Mouse (Mus musculus) hindbrain, embryonic 13.5 days (tissue): ENCODE data around the gene Phactr1. TPM values are rescaled to one million over a fixed set of nuclear protein-coding genes. Genes with fewer than 3 reads are reported as not detected.

ENCODE experiments used
- ATAC-seq: fragments of 200-750 bp; cut with Nextera tagmentation; 2 replicates; pipeline ENCODE4 v1.8.0; 2017; ENCODE audit warnings: moderate TSS enrichment; ENCODE audit not compliant: low FRiP score
- H3K27ac ChIP-seq: fragments of 300-500 bp; sonication (generic); 2 replicates; pipeline ENCODE4 v1.5.1; 2015; ENCODE audit warnings: inconsistent platforms, mild to moderate bottlenecking, moderate library complexity
- H3K27me3 ChIP-seq: fragments of 300-500 bp; sonication (generic); 2 replicates; pipeline ENCODE4 v1.6.1; 2015; ENCODE audit warnings: mild to moderate bottlenecking, inconsistent platforms
- H3K36me3 ChIP-seq: fragments of 300-500 bp; sonication (generic); 2 replicates; pipeline ENCODE4 v1.6.1; 2015; ENCODE audit warnings: mild to moderate bottlenecking, inconsistent platforms
- H3K4me1 ChIP-seq: fragments of 300-500 bp; sonication (generic); replicated peaks from 2 replicates; pipeline ENCODE4 v1.6.1; 2015; ENCODE audit warnings: inconsistent platforms
- H3K4me2 ChIP-seq: fragments of 300-500 bp; sonication (generic); 2 replicates; pipeline ENCODE4 v1.6.1; 2015; ENCODE audit warnings: inconsistent platforms, mild to moderate bottlenecking, moderate library complexity
- H3K4me3 ChIP-seq: fragments of 300-500 bp; sonication (generic); 2 replicates; pipeline ENCODE4 v1.5.1; 2015; ENCODE audit warnings: mild to moderate bottlenecking, inconsistent platforms
- H3K9ac ChIP-seq: fragments of 300-500 bp; sonication (generic); 2 replicates; pipeline ENCODE4 v1.6.1; 2015; ENCODE audit warnings: mild to moderate bottlenecking, inconsistent platforms
- H3K9me3 ChIP-seq: fragments of 300-500 bp; sonication (generic); 2 replicates; pipeline ENCODE4 v1.6.1; 2016; ENCODE audit warnings: inconsistent platforms
- WGBS: fragments of 180-500 bp; shearing (Covaris S2); methylation state at CpG from one replicate; pipeline ENCODE4 v1.1.7; 2015; 5-methylcytosine and 5-hydroxymethylcytosine counted together
- polyA plus RNA-seq: library from polyadenylated mRNA; unstranded; fragments of >200 nt; fragmentation: Nextera tagmentation; extraction: Ambion mirVana; gene quantifications from 2 replicates; pipeline ENCODE4 v1.2.1, GENCODE M21; 2015

The Phactr1 gene
- polyA plus RNA-seq, 1 experiment from 2014 or later = 46.9 TPM

DNA sequence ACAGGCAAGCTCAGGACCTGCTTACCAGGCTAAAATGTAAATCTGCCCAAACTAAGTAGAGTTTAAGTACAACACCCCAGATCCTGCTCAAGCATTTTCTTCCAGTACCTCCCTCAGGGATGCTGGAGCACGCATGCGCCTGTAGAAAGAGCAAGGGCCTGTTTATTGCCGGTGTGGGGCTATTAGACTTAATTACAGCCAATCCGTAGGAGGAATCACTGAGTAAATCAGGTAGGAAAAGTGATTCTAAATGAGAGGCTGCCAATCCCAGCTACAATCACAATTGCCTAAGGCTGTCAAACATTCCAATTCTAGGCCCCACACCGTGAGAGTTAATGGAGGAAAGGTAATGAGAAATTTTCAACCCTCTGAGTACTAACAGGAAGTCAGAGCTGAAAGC is 477.9 kb downstream of the Phactr1 start:
- no peak overlapping the region for H3K4me3 ChIP-seq
- peaks cover 42% of the 10 kb centered on the region for H3K36me3 ChIP-seq
- no peaks in the 10 kb centered on the region for H3K9me3 ChIP-seq
- peak overlapping the region; percentile 76 for H3K27ac ChIP-seq
- H3K27me3 ChIP-seq = no peaks in the 10 kb centered on the region
- H3K4me2 ChIP-seq = no peak overlapping the region
- H3K4me1 ChIP-seq = peaks cover 13% of the 10 kb centered on the region; the same call in 1 of the 2 replicates
- H3K9ac ChIP-seq = no peak overlapping the region
- WGBS = 66% methylated on average over 5 of the region's 5 CpGs
- peak; percentile 54; the same call in 1 of the 2 replicates for ATAC-seq

DNA sequence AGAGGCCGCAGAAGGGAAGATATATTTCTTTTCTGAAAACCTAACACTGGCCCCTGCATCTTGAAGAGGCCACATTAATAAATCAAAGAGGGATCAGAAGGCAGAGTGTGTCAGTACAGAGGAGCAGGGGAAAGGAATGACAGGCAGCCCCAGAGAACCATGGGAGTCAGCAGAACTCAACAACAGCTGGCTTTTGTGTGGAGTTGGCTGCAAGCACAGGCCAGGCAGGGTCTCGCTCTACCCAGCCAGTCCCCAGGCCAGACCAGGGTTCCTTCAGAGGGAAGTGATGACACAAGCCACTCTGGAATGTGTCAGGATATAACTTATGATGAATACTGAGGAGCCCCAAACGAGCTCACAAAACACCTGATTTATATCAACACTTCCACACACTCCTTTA is 479.0 kb downstream of the Phactr1 start:
- no peak for ATAC-seq
- Histone ChIP-seq H3K9me3 (no peaks in the 10 kb centered on the region), H3K9ac (no peak overlapping the region), H3K27me3 (no peaks in the 10 kb centered on the region), H3K27ac (peak overlapping the region; percentile 76; the same call in 1 of the 2 replicates), H3K36me3 (peaks cover 42% of the 10 kb centered on the region), H3K4me1 (peaks cover 13% of the 10 kb centered on the region; the same call in 1 of the 2 replicates), H3K4me3 (no peak overlapping the region), H3K4me2 (no peak overlapping the region)
- 75% methylated on average over 3 of the region's 3 CpGs for WGBS

DNA sequence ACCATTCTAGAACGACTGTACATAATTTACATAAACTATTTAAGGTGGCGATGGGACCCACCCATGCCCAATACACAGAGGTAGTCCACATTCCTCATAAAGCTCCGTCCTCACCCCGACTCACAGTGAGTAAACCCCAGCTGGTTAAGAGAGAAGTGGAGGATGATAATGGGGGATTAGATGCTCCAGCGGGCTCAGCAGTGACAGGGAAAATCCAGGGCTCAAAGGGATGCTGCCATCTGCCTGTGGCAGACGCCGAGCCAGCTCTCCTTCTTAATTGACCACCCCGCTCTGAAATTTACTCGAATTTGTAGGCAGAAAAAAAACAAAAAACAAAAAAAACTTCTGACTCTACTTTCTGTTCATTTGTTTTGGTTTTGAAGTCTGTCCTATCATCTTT is 487.3 kb downstream of the Phactr1 start:
- H3K4me3 ChIP-seq = no peak overlapping the region
- no peak overlapping the region for H3K4me2 ChIP-seq
- no peaks in the 10 kb centered on the region for H3K9me3 ChIP-seq
- H3K27ac ChIP-seq = no peak overlapping the region
- H3K9ac ChIP-seq = no peak overlapping the region
- peaks cover 12% of the 10 kb centered on the region for H3K4me1 ChIP-seq
- peaks cover 40% of the 10 kb centered on the region for H3K36me3 ChIP-seq
- no peaks in the 10 kb centered on the region for H3K27me3 ChIP-seq
- ATAC-seq = no peak
- WGBS = 80% methylated on average over 9 of the region's 9 CpGs

DNA sequence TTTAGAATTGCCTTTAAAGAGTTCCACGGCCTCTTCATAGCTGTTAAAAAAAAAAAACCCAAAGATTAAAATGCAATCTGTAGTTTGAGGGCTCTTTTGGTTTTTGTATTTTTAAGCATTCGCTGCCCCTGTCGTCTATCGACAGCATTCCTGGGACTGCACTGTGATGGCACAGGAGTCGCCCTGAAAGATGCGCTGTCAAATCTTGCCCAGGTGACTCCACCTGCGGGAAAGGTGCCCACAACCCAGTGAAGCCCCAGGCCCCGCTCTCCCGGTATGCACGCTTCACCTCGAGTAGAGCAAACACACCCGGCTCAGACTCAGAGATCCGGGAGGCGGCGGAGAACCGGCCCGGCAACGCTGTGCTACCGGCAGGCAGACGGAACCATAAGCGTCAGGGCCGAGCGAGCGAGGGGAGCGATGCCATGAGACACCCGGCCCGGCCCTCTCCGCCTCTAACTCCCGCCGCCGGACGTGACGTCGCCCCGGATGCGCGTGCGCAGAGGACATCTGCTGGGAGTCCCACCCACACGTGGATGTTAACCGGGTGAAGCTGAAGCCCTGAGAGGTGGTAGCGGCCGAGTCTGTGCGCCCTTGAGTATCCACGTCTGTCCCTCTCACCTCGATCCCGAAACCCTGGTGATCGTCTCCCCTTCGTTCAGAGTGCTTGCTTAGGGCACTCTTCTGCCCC is 490.7 kb downstream of the Phactr1 start, which contains the start of gene Tbc1d7:
Gene Tbc1d7, minus strand, starts transcription at position 482 of the 691 bp plus-strand sequence.
- under 1% methylated on average over 48 of the region's 48 CpGs for WGBS

DNA sequence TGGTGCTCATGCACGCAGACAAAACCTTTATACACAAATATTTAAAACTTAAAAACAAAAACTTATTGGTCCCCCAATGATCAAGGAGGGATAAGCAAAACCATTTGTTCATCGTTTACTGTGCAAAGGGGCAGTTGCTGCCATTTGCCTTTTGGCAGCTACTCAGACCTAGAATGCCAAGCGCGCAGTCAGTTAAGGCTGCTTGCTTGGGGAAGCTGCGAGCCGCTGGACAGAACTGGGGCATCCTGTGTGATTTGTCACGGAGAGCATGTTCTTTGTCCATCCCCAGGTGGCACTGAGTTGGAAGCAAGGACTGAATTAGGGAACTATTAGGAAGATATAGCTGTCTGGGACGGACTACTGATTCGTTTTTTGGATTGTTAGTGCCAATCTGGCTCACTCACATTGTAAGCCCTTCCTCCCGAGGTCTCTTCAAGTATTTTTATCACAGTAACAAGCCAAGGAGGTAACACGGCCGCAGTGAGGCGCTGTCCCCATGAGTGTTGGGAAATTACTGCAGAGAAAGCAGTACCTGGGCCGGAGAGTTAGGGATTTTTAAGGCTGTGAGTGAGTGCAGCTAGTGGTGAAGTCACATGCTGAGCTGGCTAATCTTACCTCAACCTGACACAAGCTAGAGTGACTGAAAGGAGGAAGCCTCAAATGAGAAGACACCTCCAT is 491.8 kb downstream of the Phactr1 start:
- ATAC-seq = no peak
- Histone ChIP-seq H3K9me3 (no peaks in the 10 kb centered on the region), H3K27ac (peak overlapping the region; percentile 84)

More for the DNA sequence above, 490.7 kb downstream of the Phactr1 start, which contains the start of gene Tbc1d7:
- H3K9ac ChIP-seq = peak within 1 kb of the TSS; percentile 86
- no peaks in the 10 kb centered on the region for H3K9me3 ChIP-seq
- H3K27ac ChIP-seq = peak within 1 kb of the TSS; percentile 90
- H3K4me3 ChIP-seq = peak within 1 kb of the TSS; percentile 65
- no peaks in the 10 kb centered on the region for H3K27me3 ChIP-seq
- ATAC-seq = peak; percentile 96
- peaks cover 9% of the 10 kb centered on the region for H3K36me3 ChIP-seq
- peak within 1 kb of the TSS; percentile 61 for H3K4me2 ChIP-seq
- peaks cover 12% of the 10 kb centered on the region for H3K4me1 ChIP-seq

DNA sequence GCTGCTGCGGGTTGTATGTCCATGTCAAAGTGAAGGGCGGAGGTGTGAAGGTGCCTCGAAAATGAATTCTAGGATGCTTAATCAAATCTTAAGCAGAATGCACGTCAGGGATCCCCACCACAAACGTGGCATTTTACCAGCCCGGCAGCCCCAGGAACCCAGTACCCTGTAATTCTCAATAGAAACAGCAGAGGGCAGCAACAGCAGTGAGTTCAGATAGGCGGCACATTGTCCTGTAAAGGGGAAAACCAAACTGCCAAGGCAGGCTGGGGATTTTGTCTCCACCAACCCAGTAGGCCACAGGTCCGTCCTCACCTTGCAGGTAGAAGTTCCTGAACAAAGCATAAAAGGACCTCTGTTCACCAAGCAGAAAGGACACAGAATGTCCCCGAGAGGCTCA is 492.8 kb downstream of the Phactr1 start:
- no peak overlapping the region for H3K4me3 ChIP-seq
- peaks cover 3% of the 10 kb centered on the region; the same call in 1 of the 2 replicates for H3K36me3 ChIP-seq
- 21% methylated on average over 9 of the region's 9 CpGs for WGBS
- peaks cover 12% of the 10 kb centered on the region for H3K4me1 ChIP-seq
- H3K4me2 ChIP-seq = no peak overlapping the region
- ATAC-seq = no peak
- no peak overlapping the region for H3K9ac ChIP-seq
- H3K27ac ChIP-seq = no peak overlapping the region
- no peaks in the 10 kb centered on the region for H3K9me3 ChIP-seq
- H3K27me3 ChIP-seq = no peaks in the 10 kb centered on the region

More for the DNA sequence above, 491.8 kb downstream of the Phactr1 start:
- 32% methylated on average over 14 of the region's 14 CpGs for WGBS
- Histone ChIP-seq H3K9ac (peak overlapping the region; percentile 86), H3K27me3 (no peaks in the 10 kb centered on the region), H3K36me3 (peaks cover 3% of the 10 kb centered on the region; the same call in 1 of the 2 replicates), H3K4me1 (peaks cover 12% of the 10 kb centered on the region), H3K4me2 (peak overlapping the region; percentile 61), H3K4me3 (peak overlapping the region; percentile 65)

DNA sequence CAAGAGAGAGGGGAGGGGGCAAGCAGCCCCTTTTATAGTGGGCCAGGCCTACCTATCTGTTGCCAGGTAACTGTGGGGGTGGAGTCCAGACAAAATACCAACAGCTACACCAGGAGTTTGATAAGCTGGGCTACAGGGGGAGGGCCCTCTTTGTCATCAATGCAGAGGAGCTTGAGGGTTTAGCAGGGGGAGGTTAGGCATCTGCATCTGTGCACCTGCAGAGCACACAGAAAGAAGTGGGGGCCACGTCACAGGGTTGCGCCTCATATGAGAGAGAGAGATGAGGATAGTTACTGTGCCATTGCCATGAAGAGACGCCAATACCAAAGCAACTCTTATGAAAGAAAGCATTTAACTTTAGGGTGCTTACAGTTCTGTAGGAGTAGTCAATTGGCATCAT is 496.3 kb downstream of the Phactr1 start:
- no peak overlapping the region for H3K27ac ChIP-seq
- H3K9me3 ChIP-seq = no peaks in the 10 kb centered on the region
- no peak overlapping the region for H3K9ac ChIP-seq
- no peak overlapping the region for H3K4me2 ChIP-seq
- 97% methylated on average over 3 of the region's 3 CpGs for WGBS
- H3K4me3 ChIP-seq = no peak overlapping the region
- ATAC-seq = no peak
- no peaks in the 10 kb centered on the region for H3K36me3 ChIP-seq
- H3K27me3 ChIP-seq = no peaks in the 10 kb centered on the region
- peaks cover 8% of the 10 kb centered on the region for H3K4me1 ChIP-seq

DNA sequence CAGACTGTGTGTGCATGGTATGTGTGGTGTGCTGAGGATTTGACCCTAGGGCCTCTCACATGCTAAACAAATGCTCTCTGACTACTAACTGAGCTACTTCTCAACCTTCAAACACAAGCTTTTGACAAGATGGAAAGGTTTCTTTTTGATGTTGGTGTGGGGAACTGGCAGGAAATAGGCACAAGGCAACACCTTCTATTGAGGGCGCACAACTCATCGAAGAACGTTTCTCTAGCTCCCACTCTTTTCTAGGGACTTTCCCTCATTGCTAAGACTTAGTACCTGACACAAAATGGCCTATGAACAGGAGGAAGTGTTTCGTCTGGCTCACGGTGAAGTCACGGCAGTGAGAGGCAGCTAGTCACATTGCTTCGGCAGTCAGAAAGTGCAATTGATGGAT is 496.9 kb downstream of the Phactr1 start:
- ATAC-seq = no peak
- H3K9me3 ChIP-seq = no peaks in the 10 kb centered on the region
- no peak overlapping the region for H3K27ac ChIP-seq
- H3K9ac ChIP-seq = no peak overlapping the region
- no peaks in the 10 kb centered on the region for H3K36me3 ChIP-seq
- 0 out of 2 replicates have a peak, but pooled peaks cover 4% of the 10 kb centered on the region for H3K27me3 ChIP-seq
- H3K4me1 ChIP-seq = peaks cover 4% of the 10 kb centered on the region
- no peak overlapping the region for H3K4me2 ChIP-seq
- no peak overlapping the region for H3K4me3 ChIP-seq
- 96% methylated on average over 7 of the region's 7 CpGs for WGBS

DNA sequence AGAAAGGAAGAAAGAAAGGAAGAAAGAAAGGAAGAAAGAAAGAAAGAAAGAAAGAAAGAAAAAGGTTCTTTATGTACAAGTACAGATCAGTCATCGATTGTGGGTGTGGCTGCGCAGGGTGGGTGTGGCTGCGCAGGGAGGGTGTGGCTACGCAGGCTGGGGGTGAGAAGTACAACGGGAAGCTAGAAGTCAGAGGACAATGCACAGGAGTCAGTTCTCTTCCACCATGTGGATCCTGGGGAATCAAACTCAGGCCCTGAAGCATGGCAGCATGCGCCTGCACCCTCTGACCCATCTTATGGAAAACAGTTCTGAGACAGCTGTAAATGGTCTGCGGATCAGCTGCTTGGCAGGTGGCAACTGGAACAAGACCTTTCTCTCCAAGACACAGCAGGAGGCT is 500.7 kb downstream of the Phactr1 start:
- Histone ChIP-seq H3K4me3 (no peak overlapping the region), H3K4me2 (no peak overlapping the region), H3K9ac (0 out of 2 replicates have a peak overlapping the region, but pooled peaks have one; percentile 24), H3K27me3 (0 out of 2 replicates have a peak, but pooled peaks cover 4% of the 10 kb centered on the region), H3K27ac (no peak overlapping the region), H3K4me1 (peaks cover 14% of the 10 kb centered on the region; the same call in 1 of the 2 replicates), H3K36me3 (no peaks in the 10 kb centered on the region), H3K9me3 (no peaks in the 10 kb centered on the region)
- WGBS = 60% methylated on average over 7 of the region's 7 CpGs
- ATAC-seq = no peak

DNA sequence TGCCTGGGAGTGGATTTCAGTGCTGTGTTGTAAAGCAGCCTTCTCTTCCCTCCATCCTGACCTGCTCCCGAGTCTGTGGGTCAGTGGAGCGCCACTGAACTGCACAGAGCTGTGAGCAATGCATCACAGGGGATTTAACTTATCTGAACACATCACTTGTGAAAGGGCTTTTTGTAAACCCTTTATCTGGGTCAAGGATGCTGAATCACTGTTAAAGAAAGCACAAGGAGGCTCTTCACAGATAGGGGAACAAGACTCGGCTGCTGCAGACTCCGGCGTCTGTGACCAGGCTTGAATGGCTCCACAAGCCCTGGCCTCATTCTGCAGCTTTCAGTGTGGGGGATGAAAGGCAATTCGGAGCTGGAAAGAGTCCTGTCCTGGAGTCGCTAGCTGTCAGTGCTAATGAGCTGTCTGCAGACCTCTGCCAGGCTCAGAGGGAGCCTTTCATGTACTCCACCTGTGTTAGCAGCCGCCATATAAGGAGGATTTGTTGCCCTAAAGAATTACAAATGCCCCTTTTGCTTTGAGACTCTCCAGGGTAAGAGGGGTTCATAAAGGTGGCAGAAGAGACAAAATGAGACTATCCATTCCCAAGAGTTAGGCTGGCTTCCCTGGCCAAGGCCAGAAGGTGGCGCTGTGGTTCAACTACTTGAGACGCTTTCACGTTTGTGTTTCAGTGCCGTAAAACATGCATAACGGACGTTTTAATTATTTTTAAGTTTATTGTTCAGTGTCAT is 502.2 kb downstream of the Phactr1 start:
- H3K4me3 ChIP-seq = peak overlapping the region; percentile 23

DNA sequence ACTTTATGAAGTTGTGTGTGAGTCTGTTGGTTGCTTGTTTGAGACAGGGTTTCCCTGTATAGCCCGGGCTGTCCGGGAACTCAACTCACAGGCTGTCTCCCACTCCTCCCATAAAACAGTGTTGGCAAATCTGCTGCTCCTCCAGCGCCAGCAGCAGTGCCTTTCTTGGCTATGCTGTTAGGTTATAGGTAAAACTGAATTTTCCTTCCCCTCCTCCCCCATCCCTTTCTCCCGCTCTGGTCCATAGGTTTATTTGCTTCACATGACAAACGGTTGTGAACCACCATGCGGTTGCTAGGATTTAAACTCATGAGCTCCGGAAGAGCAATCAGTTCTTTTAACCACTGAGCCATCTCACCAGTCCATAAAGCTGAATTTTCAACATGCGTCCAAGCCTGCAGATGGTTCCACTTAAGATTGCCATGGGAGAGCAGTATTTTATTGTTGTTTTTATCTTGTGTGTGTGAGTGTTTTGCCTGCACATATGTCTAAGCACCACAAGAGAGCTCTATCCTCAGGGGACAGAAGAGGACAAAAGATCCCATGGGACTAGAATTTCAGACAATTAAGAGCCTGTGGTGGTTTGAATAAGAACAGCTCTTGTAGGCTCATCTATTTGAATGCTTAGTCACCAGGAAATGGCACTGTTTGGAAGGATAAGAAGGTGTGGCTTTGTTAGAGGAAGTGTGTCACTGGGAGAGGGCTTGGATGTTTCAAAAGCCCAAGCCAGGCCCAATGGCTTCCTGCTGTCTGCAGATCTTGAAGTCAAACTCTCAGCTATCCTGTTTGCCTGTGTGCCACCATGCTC is 503.0 kb downstream of the Phactr1 start:
- Histone ChIP-seq H3K27ac (no peak overlapping the region), H3K27me3 (0 out of 2 replicates have a peak, but pooled peaks cover 4% of the 10 kb centered on the region), H3K4me2 (peak overlapping the region; percentile 49), H3K9ac (no peak overlapping the region), H3K4me3 (peak overlapping the region; percentile 23), H3K9me3 (no peaks in the 10 kb centered on the region), H3K36me3 (no peaks in the 10 kb centered on the region), H3K4me1 (peaks cover 14% of the 10 kb centered on the region; the same call in 1 of the 2 replicates)
- WGBS = 63% methylated on average over 8 of the region's 8 CpGs
- ATAC-seq = 0 out of 2 replicates have a peak, but pooled peaks have one; percentile 37

More for the DNA sequence above, 502.2 kb downstream of the Phactr1 start:
- H3K9me3 ChIP-seq = no peaks in the 10 kb centered on the region
- H3K9ac ChIP-seq = peak overlapping the region; percentile 31; the same call in 1 of the 2 replicates
- no peaks in the 10 kb centered on the region for H3K36me3 ChIP-seq
- peak overlapping the region; percentile 9; the same call in 1 of the 2 replicates for H3K27ac ChIP-seq
- H3K4me1 ChIP-seq = peaks cover 14% of the 10 kb centered on the region; the same call in 1 of the 2 replicates
- H3K27me3 ChIP-seq = 0 out of 2 replicates have a peak, but pooled peaks cover 4% of the 10 kb centered on the region
- whole genome bisulfite sequencing = 19% methylated on average over 14 of the region's 14 CpGs
- peak overlapping the region; percentile 49 for H3K4me2 ChIP-seq
- ATAC-seq = peak; percentile 50; the same call in 1 of the 2 replicates
